Mouse (Mus musculus) hindbrain, embryonic 10.5 days (tissue): ENCODE measurements around the gene Mdm2. TPM values are rescaled to one million over a fixed set of nuclear protein-coding genes. Genes with fewer than 3 reads are reported as not detected.
"Not testable (repeated sequence)": the region's sequence is repeated elsewhere in the genome, so short reads cannot be mapped to it uniquely, and the experiment has no call there.

Experiments
- DNase-seq: peaks from one replicate; pipeline ENCODE4 v3.0.0-alpha.2; 2017; ENCODE audit warnings: low spot score
- H3K27ac ChIP-seq: fragments of 300-500 bp; sonication (generic); 2 replicates; pipeline ENCODE4 v1.5.1; 2016; ENCODE audit warnings: mild to moderate bottlenecking, moderate library complexity
- H3K27me3 ChIP-seq: fragments of 300-500 bp; sonication (generic); 2 replicates; pipeline ENCODE4 v1.6.1; 2016; ENCODE audit warnings: mild to moderate bottlenecking; ENCODE audit not compliant: poor library complexity, insufficient read depth, severe bottlenecking
- H3K36me3 ChIP-seq: fragments of 300-500 bp; sonication (generic); 2 replicates; pipeline ENCODE4 v1.6.1; 2016; ENCODE audit warnings: mild to moderate bottlenecking, moderate library complexity
- H3K4me1 ChIP-seq: fragments of 300-500 bp; sonication (generic); replicated peaks from 2 replicates; pipeline ENCODE4 v1.6.1; 2016; ENCODE audit warnings: mild to moderate bottlenecking
- H3K4me3 ChIP-seq: fragments of 300-500 bp; sonication (generic); 2 replicates; pipeline ENCODE4 v1.5.1; 2016; ENCODE audit warnings: mild to moderate bottlenecking, moderate library complexity
- H3K9me3 ChIP-seq: fragments of 300-500 bp; sonication (generic); 2 replicates; pipeline ENCODE4 v1.6.1; 2016; ENCODE audit warnings: mild to moderate bottlenecking, moderate library complexity
- WGBS: fragments of 180-500 bp; shearing (Covaris S2); methylation state at CpG from one replicate; pipeline ENCODE4 v1.1.7; 2016; 5-methylcytosine and 5-hydroxymethylcytosine counted together
- polyA plus RNA-seq: library from polyadenylated mRNA; unstranded; fragments of >200 nt; fragmentation: Nextera tagmentation; extraction: Ambion mirVana; gene quantifications from 2 replicates; pipeline ENCODE4 v1.2.1, GENCODE M21; 2016

The Mdm2 gene
- polyA plus RNA-seq, 1 experiment from 2014 or later = 67.5 TPM

DNA sequence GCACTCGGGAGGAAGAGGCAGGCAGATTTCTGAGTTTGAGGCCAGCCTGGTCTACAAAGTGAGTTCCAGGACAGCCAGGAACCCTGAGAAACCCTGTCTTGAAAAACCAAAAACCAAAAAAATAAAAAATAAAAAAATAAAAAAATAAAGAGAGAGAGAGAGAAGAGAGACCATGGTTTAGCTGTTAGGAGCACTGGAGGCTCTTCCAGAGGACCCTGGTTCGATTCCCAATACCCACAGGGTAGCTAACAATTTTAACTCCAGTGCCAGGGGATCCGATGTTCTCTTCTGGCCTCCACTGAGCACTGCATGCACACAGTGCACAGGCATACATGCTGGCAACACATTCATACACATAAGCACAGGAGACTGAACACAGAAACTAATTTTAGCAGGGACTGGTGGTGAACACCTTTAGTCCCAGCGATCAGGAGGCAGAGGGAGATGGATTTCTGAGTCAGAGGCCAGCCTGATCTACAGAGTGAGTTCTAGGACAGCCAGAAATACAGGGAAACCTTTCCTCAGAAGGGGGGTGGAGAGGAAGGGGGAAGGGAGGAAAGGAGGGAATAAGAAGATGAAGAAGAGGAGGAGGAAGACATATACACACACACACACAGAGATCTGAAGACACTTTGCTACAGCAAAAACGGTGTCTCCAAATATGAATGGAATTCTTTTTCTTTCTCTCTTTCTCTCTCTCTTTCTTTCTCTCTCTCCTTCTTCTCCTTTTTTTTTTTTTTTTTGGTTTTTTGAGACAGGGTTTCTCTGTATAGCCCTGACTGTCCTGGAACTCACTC is 42.5 kb upstream of the Mdm2 start:
- H3K27me3 ChIP-seq = no peaks in the 10 kb centered on the region
- H3K4me1 ChIP-seq = no peaks in the 10 kb centered on the region
- 94% methylated on average over 5 of the region's 5 CpGs for WGBS
- no peak overlapping the region for H3K4me3 ChIP-seq
- peaks cover 98% of the 10 kb centered on the region for H3K36me3 ChIP-seq
- H3K9me3 ChIP-seq = no peaks in the 10 kb centered on the region
- no peak overlapping the region for H3K27ac ChIP-seq
- DNase-seq = no peak

DNA sequence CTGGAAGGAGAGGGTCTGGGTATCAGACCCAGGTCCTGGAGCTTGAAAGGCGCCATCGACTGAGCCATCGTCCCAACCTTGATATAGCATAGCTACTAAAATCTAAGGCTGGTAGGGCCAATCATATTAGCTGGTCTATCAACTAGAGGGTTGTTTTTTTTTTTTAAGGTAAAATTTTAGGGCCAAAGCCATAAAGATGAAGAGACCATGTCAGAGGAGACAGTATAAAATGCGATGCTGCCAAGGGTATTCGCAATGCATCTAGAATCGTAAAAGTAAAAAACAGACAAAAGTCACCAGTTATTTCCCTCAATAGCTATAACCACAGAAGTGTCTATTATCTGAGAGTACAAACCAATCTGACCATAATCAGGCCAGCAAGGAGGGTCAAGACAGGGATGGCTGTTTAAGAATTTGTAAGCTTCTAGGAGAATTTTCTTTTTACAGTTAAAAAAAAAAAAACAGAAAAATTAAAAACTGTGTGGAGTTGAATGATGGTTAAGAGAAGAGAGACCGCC is 41.8 kb upstream of the Mdm2 start:
- Histone ChIP-seq H3K27ac (no peak overlapping the region), H3K4me1 (no peaks in the 10 kb centered on the region), H3K27me3 (no peaks in the 10 kb centered on the region), H3K4me3 (no peak overlapping the region), H3K9me3 (no peaks in the 10 kb centered on the region), H3K36me3 (peaks cover 98% of the 10 kb centered on the region)
- whole genome bisulfite sequencing = 97% methylated on average over 7 of the region's 7 CpGs
- no peak for DNase-seq

- WGBS = 95% methylated on average over 6 of the region's 6 CpGs
- DNase-seq = no peak
- Histone ChIP-seq H3K9me3 (no peaks in the 10 kb centered on the region), H3K27me3 (no peaks in the 10 kb centered on the region), H3K4me1 (no peaks in the 10 kb centered on the region), H3K27ac (no peak overlapping the region), H3K36me3 (peaks cover 92% of the 10 kb centered on the region), H3K4me3 (no peak overlapping the region)
These were observed 41.2 kb upstream of the Mdm2 start for GRCm38 (mm10) chr10:117751744-117752143.

DNA sequence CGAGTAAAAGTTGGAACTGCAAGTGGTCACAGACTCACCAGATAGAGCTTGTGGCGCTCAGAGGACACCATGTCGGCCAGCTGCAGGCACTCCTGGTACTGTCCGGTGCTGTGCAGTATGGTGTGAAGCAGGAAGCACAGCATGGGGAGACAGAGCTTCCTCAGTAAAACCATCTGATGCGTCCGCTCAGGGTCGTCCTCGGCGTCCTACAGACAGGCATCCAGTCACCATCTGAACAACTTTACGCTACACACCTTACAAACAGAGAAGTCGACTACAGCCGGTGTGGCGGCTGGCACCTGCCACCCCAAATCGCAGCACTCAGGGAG is 40.7 kb upstream of the Mdm2 start:
- no peak for DNase-seq
- 98% methylated on average over 14 of the region's 14 CpGs for WGBS
- H3K4me1 ChIP-seq = no peaks in the 10 kb centered on the region
- peaks cover 87% of the 10 kb centered on the region for H3K36me3 ChIP-seq
- no peaks in the 10 kb centered on the region for H3K27me3 ChIP-seq
- H3K4me3 ChIP-seq = no peak overlapping the region
- H3K9me3 ChIP-seq = no peaks in the 10 kb centered on the region
- H3K27ac ChIP-seq = no peak overlapping the region

DNA sequence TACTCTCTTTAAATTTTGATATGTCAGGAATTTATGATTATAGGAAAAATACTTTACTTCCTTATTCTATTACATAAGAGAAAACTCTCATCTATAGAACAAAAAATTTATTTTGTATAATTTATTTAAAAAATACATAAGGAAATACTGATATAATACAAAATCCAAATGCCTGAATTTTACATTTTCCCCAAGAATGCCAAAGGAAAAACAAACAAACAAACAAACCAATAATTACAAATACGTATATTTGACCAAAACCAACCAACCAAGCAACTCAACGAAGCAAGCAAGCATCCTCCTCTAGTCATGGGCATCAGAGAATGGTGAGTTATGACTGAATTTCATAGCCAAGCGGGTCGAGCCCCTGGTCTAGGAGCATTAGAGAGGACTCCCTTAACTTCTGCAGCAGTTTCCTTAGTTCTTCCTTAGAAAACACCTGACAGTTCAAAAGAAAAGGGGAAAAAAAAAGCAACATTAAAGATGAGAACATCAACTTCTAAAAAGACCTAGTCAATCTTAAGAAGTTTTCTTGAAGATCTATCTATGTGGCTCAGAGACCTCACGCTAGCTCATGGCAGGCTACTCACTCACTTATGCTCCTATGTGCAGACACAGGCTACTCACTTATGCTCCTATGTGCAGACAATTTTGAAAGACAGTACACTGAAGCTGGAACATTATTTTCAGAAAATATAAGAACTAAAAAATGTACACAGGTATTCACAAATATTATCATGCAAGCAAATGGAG is 40.1 kb upstream of the Mdm2 start:
- Histone ChIP-seq H3K27ac (no peak overlapping the region), H3K9me3 (no peaks in the 10 kb centered on the region), H3K4me1 (no peaks in the 10 kb centered on the region), H3K27me3 (no peaks in the 10 kb centered on the region), H3K36me3 (peaks cover 82% of the 10 kb centered on the region), H3K4me3 (no peak overlapping the region)
- 97% methylated on average over 5 of the region's 5 CpGs for WGBS
- DNase-seq = no peak

GRCm38 (mm10) chr10:117749787-117750343 is 39.3 kb upstream of the Mdm2 start:
- no peak overlapping the region for H3K4me3 ChIP-seq
- DNase-seq = no peak
- H3K36me3 ChIP-seq = peaks cover 74% of the 10 kb centered on the region
- H3K27ac ChIP-seq = no peak overlapping the region
- H3K4me1 ChIP-seq = peaks cover 7% of the 10 kb centered on the region
- 94% methylated on average over 14 of the region's 14 CpGs for WGBS
- H3K27me3 ChIP-seq = no peaks in the 10 kb centered on the region
- no peaks in the 10 kb centered on the region for H3K9me3 ChIP-seq

DNA sequence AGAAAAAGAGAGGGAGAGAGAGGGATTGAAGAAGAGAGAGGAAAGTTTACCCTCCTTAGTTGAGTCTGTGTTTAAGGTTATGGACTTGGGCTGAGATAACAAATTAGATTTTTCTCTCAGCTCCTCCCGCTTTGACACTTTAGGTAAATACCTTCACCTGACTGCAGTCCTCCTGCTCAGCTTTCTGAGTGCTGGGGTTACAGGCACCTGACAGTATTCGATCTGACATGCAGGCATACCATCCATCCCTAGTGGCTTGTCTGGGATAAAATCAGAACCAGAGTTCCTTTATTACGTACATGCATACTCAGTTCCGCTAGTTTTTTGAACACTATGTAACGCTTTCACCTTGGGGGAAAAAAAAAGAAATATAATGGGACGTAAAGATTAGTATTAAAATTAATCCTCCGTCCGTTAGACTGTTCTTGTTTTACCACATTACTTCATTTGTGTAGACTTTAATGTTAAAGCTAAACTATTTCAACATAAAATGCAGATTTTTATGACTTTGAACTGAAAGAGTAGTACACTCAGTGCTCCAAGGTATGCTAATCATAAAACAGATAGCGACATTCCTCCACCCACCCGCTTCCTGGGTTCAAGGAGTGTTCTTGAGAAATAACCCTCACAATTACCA is 38.6 kb upstream of the Mdm2 start:
- Histone ChIP-seq H3K9me3 (no peaks in the 10 kb centered on the region), H3K4me3 (no peak overlapping the region), H3K36me3 (peaks cover 67% of the 10 kb centered on the region), H3K27me3 (no peaks in the 10 kb centered on the region), H3K27ac (no peak overlapping the region), H3K4me1 (peaks cover 14% of the 10 kb centered on the region)
- DNase-seq = no peak
- WGBS = 96% methylated on average over 10 of the region's 10 CpGs

GRCm38 (mm10) chr10:117748276-117749049 is 37.9 kb upstream of the Mdm2 start:
- DNase-seq = no peak
- no peaks in the 10 kb centered on the region for H3K27me3 ChIP-seq
- WGBS = 92% methylated on average over 10 of the region's 10 CpGs
- H3K4me1 ChIP-seq = peaks cover 20% of the 10 kb centered on the region
- H3K36me3 ChIP-seq = peaks cover 67% of the 10 kb centered on the region
- H3K4me3 ChIP-seq = no peak overlapping the region
- no peak overlapping the region for H3K27ac ChIP-seq
- H3K9me3 ChIP-seq = no peaks in the 10 kb centered on the region

DNA sequence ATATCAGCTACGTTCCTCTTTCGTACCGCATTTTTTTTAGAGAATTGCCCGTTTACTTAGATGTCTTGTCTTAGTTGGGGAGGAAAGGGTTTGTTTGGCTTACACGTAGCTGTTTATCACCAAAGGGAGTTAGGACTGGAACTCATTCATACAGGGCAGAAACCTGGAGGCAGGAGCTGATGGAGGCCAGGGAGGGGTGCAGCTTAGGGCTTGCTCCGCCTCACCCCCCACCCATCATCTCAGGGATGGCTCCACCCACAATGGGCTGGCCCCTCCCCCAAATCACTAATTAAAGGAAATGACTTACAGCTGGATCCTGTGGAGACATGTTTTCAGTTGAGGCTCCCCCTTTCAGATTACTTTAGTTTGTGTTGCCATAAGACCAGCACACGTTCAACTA is 37.2 kb upstream of the Mdm2 start:
- DNase-seq = no peak
- H3K4me1 ChIP-seq = peaks cover 20% of the 10 kb centered on the region
- H3K27me3 ChIP-seq = no peaks in the 10 kb centered on the region
- H3K9me3 ChIP-seq = no peaks in the 10 kb centered on the region
- no peak overlapping the region for H3K4me3 ChIP-seq
- H3K36me3 ChIP-seq = peaks cover 61% of the 10 kb centered on the region
- 92% methylated on average over 7 of the region's 7 CpGs for WGBS
- no peak overlapping the region for H3K27ac ChIP-seq

DNA sequence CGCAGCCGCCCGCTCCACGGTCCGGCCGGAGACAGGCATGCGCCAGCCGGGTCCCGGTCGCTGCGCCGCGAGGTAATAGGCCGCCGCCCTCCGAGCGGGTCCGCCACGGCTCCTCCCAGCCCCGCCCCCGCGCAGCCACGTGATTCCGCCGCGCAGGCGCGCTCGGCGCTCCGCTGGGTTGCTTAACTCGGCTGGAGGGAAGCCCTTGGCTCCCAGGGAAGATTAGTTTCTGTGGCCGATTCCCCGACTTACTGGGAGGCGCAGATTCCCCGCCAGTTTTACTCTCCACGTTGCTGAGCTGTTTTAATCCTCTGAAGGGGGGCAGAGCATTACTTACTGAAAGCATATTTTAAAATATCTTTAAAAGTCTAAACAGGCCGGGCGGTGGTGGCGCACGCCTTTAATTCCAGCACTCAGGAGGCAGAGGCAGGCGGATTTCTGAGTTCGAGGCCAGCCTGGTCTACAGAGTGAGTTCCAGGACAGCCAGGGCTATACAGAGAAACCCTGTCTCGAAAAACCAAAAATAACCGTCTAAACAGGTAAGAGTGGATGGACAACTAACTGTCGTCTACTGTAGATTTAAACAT is 35.8 kb upstream of the Mdm2 start, which contains the start of gene Slc35e3:
TSS of gene Slc35e3 (minus strand) at position 69 of the 587 bp plus-strand sequence.
- peak; percentile 94 for DNase-seq

DNA sequence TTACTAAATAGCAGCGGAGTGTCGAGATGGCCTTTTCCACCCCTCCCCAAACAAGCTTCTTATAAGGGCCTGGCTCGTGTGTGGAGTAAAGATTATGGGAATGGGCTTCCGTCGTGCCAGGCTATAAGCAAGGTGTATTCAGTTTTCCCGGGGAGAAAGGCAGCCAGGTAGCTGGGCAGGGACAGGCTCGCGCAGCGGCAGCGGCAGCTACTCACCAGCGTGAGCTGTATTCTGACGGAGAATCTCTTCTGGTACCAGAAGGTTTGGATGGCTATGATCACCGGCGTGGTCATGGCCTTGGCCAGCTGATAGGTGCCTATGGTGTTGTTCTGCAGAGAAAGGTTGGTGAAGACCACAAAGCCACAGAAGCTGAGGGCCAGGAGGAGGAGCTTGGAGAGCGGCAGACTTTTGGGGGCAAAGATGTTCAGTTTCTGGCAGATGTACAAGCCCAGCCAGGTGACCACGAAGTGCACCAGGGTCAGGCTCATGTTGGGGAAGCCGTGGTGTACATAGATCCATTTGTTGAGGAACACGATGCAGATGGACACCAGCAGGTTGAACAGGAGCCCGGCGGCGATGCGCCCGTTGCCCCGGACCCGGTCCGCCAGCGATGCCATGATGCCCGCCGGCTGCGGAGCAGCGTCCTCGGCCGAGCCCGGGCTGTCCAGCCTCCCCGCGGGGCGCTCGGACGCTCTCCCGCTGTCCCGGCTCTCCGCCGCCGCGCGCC is 35.2 kb upstream of the Mdm2 start:
- not testable (repeated sequence) for H3K9me3 ChIP-seq, H3K27me3 ChIP-seq
- Histone ChIP-seq H3K4me3 (peak overlapping the region; percentile 63), H3K27ac (peak overlapping the region; percentile 77), H3K36me3 (peaks cover 52% of the 10 kb centered on the region), H3K4me1 (peaks cover 27% of the 10 kb centered on the region)
- DNase-seq = peak; percentile 45
- WGBS = 1% methylated on average over 24 of the region's 46 CpGs

More for the DNA sequence above, 35.8 kb upstream of the Mdm2 start, which contains the start of gene Slc35e3:
- Histone ChIP-seq H3K27me3 (no peaks in the 10 kb centered on the region), H3K9me3 (no peaks in the 10 kb centered on the region), H3K27ac (peak within 1 kb of the TSS; percentile 77), H3K4me3 (peak within 1 kb of the TSS; percentile 63), H3K4me1 (peaks cover 26% of the 10 kb centered on the region), H3K36me3 (peaks cover 53% of the 10 kb centered on the region)
- WGBS = 13% methylated on average over 46 of the region's 46 CpGs
